Mouse (Mus musculus): Measurements from ENCODE around the gene Ube2q2.
"Not testable (repeated sequence)": the region's sequence is repeated elsewhere in the genome, so short reads cannot be mapped to it uniquely, and the experiment has no call there.

Ube2q2 gene

DNA sequence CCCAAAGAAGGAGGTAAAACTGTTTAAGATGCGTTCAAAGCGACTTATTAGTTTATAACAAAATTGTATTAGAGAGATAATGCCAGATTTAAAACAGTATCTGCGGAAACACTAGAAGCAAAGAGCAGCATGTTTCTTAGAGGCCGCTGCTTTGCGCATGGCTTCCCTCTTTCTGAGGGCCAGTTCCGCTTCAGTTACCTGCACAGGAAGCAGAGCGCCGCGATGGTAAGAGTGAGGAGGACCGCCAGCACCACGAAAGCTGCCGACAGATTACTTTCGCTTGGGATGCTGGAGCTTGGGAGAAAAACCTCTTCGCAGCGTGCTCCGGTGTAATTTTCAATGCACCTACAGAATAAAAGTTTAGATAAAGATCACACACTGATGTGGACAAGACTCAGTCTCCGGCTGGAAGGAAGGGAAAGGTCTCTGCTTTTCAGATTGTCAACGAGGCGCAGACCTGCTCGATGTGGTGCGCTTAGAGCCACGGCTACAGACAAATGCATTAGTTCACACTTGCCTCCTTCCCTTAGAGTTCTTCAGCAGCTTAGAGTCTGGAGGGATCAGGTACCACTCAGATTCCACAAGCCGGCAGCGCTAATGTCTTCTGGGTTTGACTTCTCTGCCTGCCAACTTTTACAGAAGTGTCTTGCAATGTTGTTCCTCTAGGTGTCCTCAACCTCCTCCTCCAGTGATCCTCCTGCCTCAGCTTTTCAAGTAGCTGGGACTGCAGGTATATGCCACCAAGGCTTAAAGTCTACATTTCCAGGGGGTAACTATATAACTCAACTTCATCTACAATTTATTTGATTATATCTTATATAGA lies 93.4 kb downstream of the Ube2q2 start:
- no peak for DNase-seq (ENCODE audit: low spot score)

GRCm38 (mm10) chr9:55243280-55243679 lies 94.6 kb downstream of the Ube2q2 start:
- no peak for DNase-seq (ENCODE audit: low spot score)

GRCm38 (mm10) chr9:55244079-55244478 lies 95.4 kb downstream of the Ube2q2 start:
- no peak for DNase-seq (ENCODE audit: low spot score)

DNA sequence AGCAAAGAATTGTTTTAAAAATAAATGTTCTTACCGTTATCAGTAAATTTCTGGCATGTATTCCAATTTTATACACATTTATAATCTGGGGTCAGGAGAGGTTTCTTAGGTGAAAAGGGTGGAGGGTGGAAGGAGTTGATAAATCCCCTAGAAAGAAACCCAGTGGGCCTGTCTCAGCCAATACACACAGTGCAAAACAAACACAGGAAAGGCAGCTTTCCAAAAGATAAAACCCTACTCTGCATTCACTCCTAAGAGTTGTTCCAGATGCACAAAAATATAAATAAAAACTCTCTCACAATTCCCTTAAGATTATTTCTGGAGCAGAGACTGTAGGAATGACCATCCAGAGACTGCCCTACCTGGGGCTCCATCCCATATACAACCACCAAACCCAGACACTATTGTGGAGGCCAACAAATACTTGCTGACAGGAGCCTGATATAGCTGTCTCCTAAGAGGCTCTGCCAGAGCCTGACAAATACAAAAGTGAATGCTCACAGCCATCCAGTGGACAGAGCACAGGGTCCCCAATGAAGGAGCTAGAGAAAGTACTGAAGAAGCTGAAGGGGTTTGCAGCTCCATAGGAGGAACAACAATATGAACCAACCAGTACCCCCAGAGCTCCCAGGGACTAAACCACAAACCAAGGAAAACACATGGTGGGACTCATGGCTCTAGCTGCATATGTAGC lies 96.5 kb downstream of the Ube2q2 start:
- not testable (repeated sequence) for DNase-seq (ENCODE audit: low spot score)

DNA sequence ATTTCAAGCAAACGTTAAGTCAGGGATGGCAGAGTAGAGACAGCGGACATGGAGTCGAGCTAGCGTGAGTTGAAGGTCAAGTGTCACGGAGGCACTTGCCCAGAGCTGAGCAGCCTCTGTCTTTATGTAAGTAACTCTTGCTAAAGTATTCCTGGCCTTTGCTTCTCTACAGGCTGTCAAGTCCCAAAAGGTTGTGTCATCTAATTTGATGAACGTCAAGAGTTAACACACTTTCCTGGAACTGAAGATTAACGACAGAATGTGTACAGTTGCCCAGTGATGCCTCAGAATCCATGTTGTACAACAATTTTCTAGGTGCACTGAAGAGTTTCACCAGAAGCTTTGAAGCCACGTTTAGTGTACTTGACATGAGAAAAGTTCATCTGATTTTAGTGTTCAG lies 97.8 kb downstream of the Ube2q2 start:
- no peak for DNase-seq (ENCODE audit: low spot score)

- no peak for DNase-seq (ENCODE audit: low spot score)
Observed at GRCm38 (mm10) chr9:55246918-55247317, 98.3 kb downstream of the Ube2q2 start.

DNA sequence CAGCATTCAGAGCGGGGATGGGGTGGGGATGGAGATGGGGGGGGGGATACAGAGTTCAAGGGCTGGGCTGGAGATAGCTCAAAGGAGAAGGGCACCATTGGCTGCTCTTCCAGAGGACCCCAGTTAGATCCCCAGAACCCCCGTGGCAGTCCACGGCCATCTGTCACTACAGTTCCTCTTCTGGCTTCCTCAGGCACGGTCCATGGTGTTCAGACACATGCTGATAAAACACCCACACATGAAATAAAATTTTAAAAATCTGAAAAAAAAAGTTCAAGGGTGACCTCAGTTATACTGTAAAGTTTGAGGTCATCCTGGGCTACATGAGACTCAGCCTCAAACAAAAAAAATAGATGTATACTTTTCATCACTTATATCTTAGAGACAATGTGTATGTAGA lies 99.8 kb downstream of the Ube2q2 start:
- no peak for DNase-seq (ENCODE audit: low spot score)

DNA sequence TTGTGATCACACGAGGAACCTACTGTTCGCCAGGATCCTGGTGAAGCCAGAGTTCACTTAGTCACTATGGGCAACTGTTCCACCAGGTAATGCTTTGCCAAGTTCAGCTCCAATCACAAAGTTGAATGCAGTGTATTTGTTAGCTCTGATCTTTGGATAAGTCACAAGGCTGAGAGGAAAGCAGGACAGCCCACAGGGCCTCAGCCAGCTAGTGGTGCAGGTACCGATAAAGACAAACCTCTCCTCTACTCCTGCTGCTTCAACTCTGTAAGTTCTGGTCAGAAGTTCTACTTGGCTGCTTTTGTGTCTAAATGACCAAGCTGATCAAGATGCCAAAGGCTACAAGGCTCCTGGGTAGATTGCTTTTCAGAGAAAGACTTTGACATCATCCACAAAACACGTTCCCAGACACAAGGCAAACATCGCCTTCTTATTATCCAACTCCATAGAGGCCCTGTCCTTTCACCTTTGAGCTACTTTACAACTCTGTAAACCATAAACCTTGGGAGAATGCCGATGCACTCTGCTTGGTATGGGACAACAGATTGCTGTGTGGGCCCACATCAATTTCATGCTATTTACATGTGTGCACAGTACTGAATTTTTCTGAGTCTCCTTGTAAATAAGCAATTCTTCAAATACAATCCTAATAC lies 102.1 kb downstream of the Ube2q2 start:
- no peak for DNase-seq (ENCODE audit: low spot score)

DNA sequence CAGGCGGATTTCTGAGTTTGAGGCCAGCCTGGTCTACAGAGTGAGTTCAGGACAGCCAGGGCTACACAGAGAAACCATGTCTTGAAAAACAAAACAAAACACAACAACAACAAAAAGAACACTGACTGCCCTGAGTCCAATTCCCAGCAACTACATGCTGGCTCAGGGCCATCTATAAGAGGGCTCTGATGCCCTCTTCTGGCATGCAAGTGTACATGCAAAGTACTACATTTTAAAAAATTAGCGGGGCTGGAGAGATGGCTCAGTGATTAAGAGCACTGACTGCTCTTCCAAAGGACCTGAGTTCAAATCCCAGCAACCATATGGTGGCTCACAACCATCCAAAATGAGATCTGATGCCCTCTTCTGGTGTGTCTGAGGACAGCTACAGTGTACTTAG lies 103.4 kb downstream of the Ube2q2 start:
- not testable (repeated sequence) for DNase-seq (ENCODE audit: low spot score)

- no peak for DNase-seq (ENCODE audit: low spot score)
Observed at GRCm38 (mm10) chr9:55253849-55254248, 105.2 kb downstream of the Ube2q2 start.

GRCm38 (mm10) chr9:55255056-55255455 lies 106.4 kb downstream of the Ube2q2 start:
- DNase-seq (ENCODE audit: low spot score): no peak

DNA sequence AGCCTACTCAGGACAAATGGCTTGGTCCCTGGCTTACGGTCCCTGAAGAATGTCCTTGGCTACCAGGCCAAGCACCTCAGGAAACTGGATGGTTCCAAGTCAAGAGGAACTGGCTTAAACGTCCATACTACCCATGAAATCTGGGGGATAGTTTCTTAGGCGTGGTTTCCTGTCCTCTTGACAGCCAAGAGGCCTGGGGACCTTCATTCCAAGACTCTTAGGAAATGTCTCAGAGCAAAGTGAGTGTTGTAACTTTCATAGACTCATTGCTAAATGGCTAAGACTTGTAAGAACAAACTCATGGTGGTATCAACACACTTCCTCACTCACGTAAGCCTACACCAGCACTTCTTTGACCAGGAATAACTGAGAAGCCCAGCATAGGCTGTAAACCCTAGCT lies 107.0 kb downstream of the Ube2q2 start:
- DNase-seq (ENCODE audit: low spot score): no peak

DNA sequence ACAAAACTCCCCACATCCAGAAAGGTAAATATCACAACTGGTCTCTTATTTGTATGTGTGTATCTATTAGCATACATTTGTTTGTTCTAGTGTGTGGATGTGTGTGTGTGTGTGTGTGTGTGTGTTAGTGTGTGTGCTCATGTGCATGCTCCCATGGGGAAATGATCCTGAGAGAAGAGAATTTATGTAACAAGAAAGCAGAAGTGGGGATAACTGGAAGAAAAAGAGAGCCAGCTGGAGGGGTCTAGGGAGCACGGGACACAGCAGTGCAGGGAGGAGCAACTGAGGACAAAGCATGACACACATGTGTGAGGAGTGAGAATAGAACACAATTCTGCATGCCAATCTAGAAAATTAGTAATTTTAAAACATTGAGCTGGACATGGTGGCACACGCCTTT lies 108.5 kb downstream of the Ube2q2 start:
- no peak for DNase-seq (ENCODE audit: low spot score)

Data from urinary bladder, postnatal 14 days (tissue).